Mouse (Mus musculus) urinary bladder, postnatal 4 days (tissue): ENCODE data around the gene Nebl.
"Not testable (repeated sequence)": the region's sequence is repeated elsewhere in the genome, so short reads cannot be mapped to it uniquely, and the experiment has no call there.

Source experiments
- DNase-seq, 2 experiments: peaks; one replicate each; pipeline ENCODE4 v3.0.0; 2021 to 2022; ENCODE audit warnings: low spot score in 2 of 2

Nebl gene

GRCm38 (mm10) chr2:17405899-17406531 is 325.2 kb downstream of the Nebl start:
- no peak for DNase-seq

- no peak for DNase-seq
These were observed 328.8 kb downstream of the Nebl start for GRCm38 (mm10) chr2:17402511-17402910.

- no peak for DNase-seq
These were observed 335.0 kb downstream of the Nebl start for GRCm38 (mm10) chr2:17396235-17396634.

- no peak for DNase-seq
These were observed 339.9 kb downstream of the Nebl start for GRCm38 (mm10) chr2:17391389-17391788.

- DNase-seq = no peak
These were observed 340.6 kb downstream of the Nebl start for GRCm38 (mm10) chr2:17390513-17391200.

- no peak for DNase-seq
These were observed 341.4 kb downstream of the Nebl start for GRCm38 (mm10) chr2:17389886-17390285.

GRCm38 (mm10) chr2:17389379-17389778 is 341.9 kb downstream of the Nebl start:
- DNase-seq = no peak

- no peak for DNase-seq
These were observed 349.0 kb downstream of the Nebl start for GRCm38 (mm10) chr2:17382227-17382626.

- no peak for DNase-seq
These were observed 355.3 kb downstream of the Nebl start for GRCm38 (mm10) chr2:17375916-17376315.

- DNase-seq = no peak
These were observed 365.6 kb downstream of the Nebl start for GRCm38 (mm10) chr2:17365671-17366070.

GRCm38 (mm10) chr2:17364971-17365548 is 366.2 kb downstream of the Nebl start:
- no peak for DNase-seq

- no peak for DNase-seq
These were observed 367.7 kb downstream of the Nebl start for GRCm38 (mm10) chr2:17363337-17364216.

- no peak for DNase-seq
These were observed 369.1 kb downstream of the Nebl start for GRCm38 (mm10) chr2:17362181-17362580.

GRCm38 (mm10) chr2:17344643-17345042 is 386.6 kb downstream of the Nebl start:
- no peak for DNase-seq

GRCm38 (mm10) chr2:17335451-17335850 is 395.8 kb downstream of the Nebl start:
- no peak for DNase-seq

- no peak for DNase-seq
These were observed 404.7 kb downstream of the Nebl start for GRCm38 (mm10) chr2:17326590-17326989.

GRCm38 (mm10) chr2:17316850-17317249 is 414.4 kb downstream of the Nebl start:
- DNase-seq = no peak

GRCm38 (mm10) chr2:17301379-17301778 is 429.9 kb downstream of the Nebl start:
- no peak for DNase-seq

- no peak for DNase-seq
These were observed 433.8 kb downstream of the Nebl start for GRCm38 (mm10) chr2:17297496-17297895.

GRCm38 (mm10) chr2:17295257-17295656 is 436.0 kb downstream of the Nebl start:
- DNase-seq = not testable (repeated sequence)
